Mouse (Mus musculus) stomach, embryonic 15.5 days (tissue): ENCODE results near the gene Mid1. TPM values are rescaled to one million over a fixed set of nuclear protein-coding genes. Genes with fewer than 3 reads are reported as not detected.

ENCODE experiments used
- ATAC-seq: fragments of 200-750 bp; cut with Nextera tagmentation; 2 replicates; pipeline ENCODE4 v1.8.0; 2017; ENCODE audit warnings: low read depth, moderate number of reproducible peaks, moderate TSS enrichment; ENCODE audit not compliant: insufficient read depth, low FRiP score
- H3K27ac ChIP-seq: fragments of 300-500 bp; sonication (generic); 2 replicates; pipeline ENCODE4 v1.5.1; 2015; ENCODE audit warnings: mild to moderate bottlenecking, inconsistent platforms
- H3K27me3 ChIP-seq: fragments of 300-500 bp; sonication (generic); replicated peaks from 2 replicates; pipeline ENCODE4 v1.6.1; 2015; ENCODE audit warnings: inconsistent platforms
- H3K36me3 ChIP-seq: fragments of 300-500 bp; sonication (generic); 2 replicates; pipeline ENCODE4 v1.6.1; 2015; ENCODE audit warnings: inconsistent platforms
- H3K4me1 ChIP-seq: fragments of 300-500 bp; sonication (generic); 2 replicates; pipeline ENCODE4 v1.6.1; 2015; ENCODE audit warnings: inconsistent platforms
- H3K4me2 ChIP-seq: fragments of 300-500 bp; sonication (generic); 2 replicates; pipeline ENCODE4 v1.6.1; 2015; ENCODE audit warnings: mild to moderate bottlenecking, inconsistent platforms
- H3K4me3 ChIP-seq: fragments of 300-500 bp; sonication (generic); replicated peaks from 2 replicates; pipeline ENCODE4 v1.5.1; 2015; ENCODE audit warnings: inconsistent platforms
- H3K9ac ChIP-seq: fragments of 300-500 bp; sonication (generic); 2 replicates; pipeline ENCODE4 v1.6.1; 2015; ENCODE audit warnings: inconsistent platforms
- H3K9me3 ChIP-seq: fragments of 300-500 bp; sonication (generic); 2 replicates; pipeline ENCODE4 v1.6.1; 2016; ENCODE audit warnings: inconsistent platforms
- WGBS: fragments of 180-500 bp; shearing (Covaris S2); methylation state at CpG from one replicate; pipeline ENCODE4 v1.1.7; 2015; 5-methylcytosine and 5-hydroxymethylcytosine counted together
- polyA plus RNA-seq: library from polyadenylated mRNA; unstranded; fragments of >200 nt; fragmentation: Nextera tagmentation; extraction: Ambion mirVana; gene quantifications from 2 replicates; pipeline ENCODE4 v1.2.1, GENCODE M21; 2015

Gene Mid1
- polyA plus RNA-seq, 1 experiment from 2014 or later: 6.6 TPM

- no peak overlapping the region for H3K4me2 ChIP-seq
- no peak overlapping the region for H3K4me3 ChIP-seq
- H3K9me3 ChIP-seq: no peaks in the 10 kb centered on the region
- no peaks in the 10 kb centered on the region for H3K36me3 ChIP-seq
- H3K4me1 ChIP-seq: no peaks in the 10 kb centered on the region
- 0 out of 2 replicates have a peak, but pooled peaks cover 2% of the 10 kb centered on the region for H3K27me3 ChIP-seq
- ATAC-seq: no peak
- 58% methylated on average over 10 of the region's 10 CpGs for whole genome bisulfite sequencing
- H3K9ac ChIP-seq: no peak overlapping the region
- H3K27ac ChIP-seq: no peak overlapping the region
Measured at GRCm38 (mm10) chrX:169826947-169827346, 141.9 kb downstream of the Mid1 start.

GRCm38 (mm10) chrX:169827720-169828119 lies 142.7 kb downstream of the Mid1 start:
- 39% methylated on average over 7 of the region's 7 CpGs for WGBS

GRCm38 (mm10) chrX:169828136-169828535 lies 143.1 kb downstream of the Mid1 start:
- WGBS: 50% methylated on average over 5 of the region's 5 CpGs
- Histone ChIP-seq H3K4me1 (no peaks in the 10 kb centered on the region), H3K36me3 (no peaks in the 10 kb centered on the region), H3K9ac (no peak overlapping the region), H3K4me2 (no peak overlapping the region), H3K4me3 (no peak overlapping the region), H3K27ac (no peak overlapping the region), H3K9me3 (no peaks in the 10 kb centered on the region), H3K27me3 (0 out of 2 replicates have a peak, but pooled peaks cover 2% of the 10 kb centered on the region)
- ATAC-seq: no peak

More at GRCm38 (mm10) chrX:169827720-169828119, 142.7 kb downstream of the Mid1 start:
- no peak overlapping the region for H3K27ac ChIP-seq
- H3K27me3 ChIP-seq: 0 out of 2 replicates have a peak, but pooled peaks cover 2% of the 10 kb centered on the region
- ATAC-seq: no peak
- no peak overlapping the region for H3K4me2 ChIP-seq
- H3K36me3 ChIP-seq: no peaks in the 10 kb centered on the region
- no peak overlapping the region for H3K4me3 ChIP-seq
- H3K9me3 ChIP-seq: no peaks in the 10 kb centered on the region
- no peaks in the 10 kb centered on the region for H3K4me1 ChIP-seq
- no peak overlapping the region for H3K9ac ChIP-seq

GRCm38 (mm10) chrX:169830052-169830451 lies 145.1 kb downstream of the Mid1 start:
- ATAC-seq: no peak
- Histone ChIP-seq H3K4me3 (no peak overlapping the region), H3K4me1 (no peaks in the 10 kb centered on the region), H3K27me3 (0 out of 2 replicates have a peak, but pooled peaks cover 2% of the 10 kb centered on the region), H3K36me3 (no peaks in the 10 kb centered on the region), H3K4me2 (no peak overlapping the region), H3K9me3 (no peaks in the 10 kb centered on the region), H3K27ac (no peak overlapping the region), H3K9ac (no peak overlapping the region)
- 49% methylated on average over 4 of the region's 4 CpGs for WGBS

GRCm38 (mm10) chrX:169837947-169838649 lies 153.1 kb downstream of the Mid1 start:
- no peak for ATAC-seq
- no peaks in the 10 kb centered on the region for H3K27me3 ChIP-seq
- no peak overlapping the region for H3K4me2 ChIP-seq
- no peak overlapping the region for H3K9ac ChIP-seq
- no peaks in the 10 kb centered on the region for H3K36me3 ChIP-seq
- WGBS: 72% methylated on average over 5 of the region's 5 CpGs
- H3K27ac ChIP-seq: no peak overlapping the region
- H3K9me3 ChIP-seq: no peaks in the 10 kb centered on the region
- H3K4me3 ChIP-seq: no peak overlapping the region
- no peaks in the 10 kb centered on the region for H3K4me1 ChIP-seq

GRCm38 (mm10) chrX:169838650-169838971 lies 153.6 kb downstream of the Mid1 start:
- no peaks in the 10 kb centered on the region for H3K36me3 ChIP-seq
- WGBS: 88% methylated on average over 2 of the region's 2 CpGs

GRCm38 (mm10) chrX:169843267-169843666 lies 158.3 kb downstream of the Mid1 start:
- H3K4me1 ChIP-seq: no peaks in the 10 kb centered on the region
- no peaks in the 10 kb centered on the region for H3K9me3 ChIP-seq
- no peak overlapping the region for H3K27ac ChIP-seq
- H3K27me3 ChIP-seq: no peaks in the 10 kb centered on the region
- no peak overlapping the region for H3K4me3 ChIP-seq
- no peak for ATAC-seq
- 73% methylated on average over 1 of the region's 1 CpGs for WGBS
- H3K4me2 ChIP-seq: no peak overlapping the region
- H3K36me3 ChIP-seq: no peaks in the 10 kb centered on the region
- H3K9ac ChIP-seq: no peak overlapping the region

More at GRCm38 (mm10) chrX:169838650-169838971, 153.6 kb downstream of the Mid1 start:
- H3K27me3 ChIP-seq: no peaks in the 10 kb centered on the region
- H3K4me1 ChIP-seq: no peaks in the 10 kb centered on the region
- no peak overlapping the region for H3K9ac ChIP-seq
- no peak overlapping the region for H3K4me3 ChIP-seq
- no peaks in the 10 kb centered on the region for H3K9me3 ChIP-seq
- ATAC-seq: no peak
- H3K4me2 ChIP-seq: no peak overlapping the region
- H3K27ac ChIP-seq: no peak overlapping the region

- H3K4me2 ChIP-seq: no peak overlapping the region
- WGBS: 56% methylated on average over 5 of the region's 5 CpGs
Measured at GRCm38 (mm10) chrX:169844150-169844772, 159.3 kb downstream of the Mid1 start.

GRCm38 (mm10) chrX:169846187-169846586 lies 161.2 kb downstream of the Mid1 start:
- Histone ChIP-seq H3K4me3 (no peak overlapping the region), H3K4me2 (no peak overlapping the region), H3K27me3 (no peaks in the 10 kb centered on the region), H3K9ac (no peak overlapping the region), H3K4me1 (no peaks in the 10 kb centered on the region), H3K36me3 (no peaks in the 10 kb centered on the region), H3K27ac (no peak overlapping the region), H3K9me3 (no peaks in the 10 kb centered on the region)
- ATAC-seq: no peak
- 61% methylated on average over 3 of the region's 3 CpGs for WGBS

More at GRCm38 (mm10) chrX:169844150-169844772, 159.3 kb downstream of the Mid1 start:
- Histone ChIP-seq H3K27ac (no peak overlapping the region), H3K4me3 (no peak overlapping the region), H3K27me3 (no peaks in the 10 kb centered on the region), H3K9me3 (no peaks in the 10 kb centered on the region), H3K4me1 (no peaks in the 10 kb centered on the region), H3K9ac (no peak overlapping the region), H3K36me3 (no peaks in the 10 kb centered on the region)
- ATAC-seq: no peak

GRCm38 (mm10) chrX:169861194-169861720 lies 176.3 kb downstream of the Mid1 start:
- ATAC-seq: no peak
- Histone ChIP-seq H3K4me1 (no peaks in the 10 kb centered on the region), H3K27ac (no peak overlapping the region), H3K4me3 (no peak overlapping the region), H3K4me2 (no peak overlapping the region), H3K36me3 (no peaks in the 10 kb centered on the region), H3K27me3 (peaks cover 3% of the 10 kb centered on the region; the same call in 1 of the 2 replicates), H3K9me3 (no peaks in the 10 kb centered on the region), H3K9ac (no peak overlapping the region)
- WGBS: 41% methylated on average over 2 of the region's 2 CpGs

- Histone ChIP-seq H3K36me3 (no peaks in the 10 kb centered on the region), H3K27ac (no peak overlapping the region; the same call in 1 of the 2 replicates), H3K27me3 (peaks cover 3% of the 10 kb centered on the region; the same call in 1 of the 2 replicates), H3K4me2 (no peak overlapping the region), H3K9ac (no peak overlapping the region), H3K4me3 (no peak overlapping the region), H3K9me3 (no peaks in the 10 kb centered on the region), H3K4me1 (no peaks in the 10 kb centered on the region)
- ATAC-seq: no peak
Measured at GRCm38 (mm10) chrX:169862440-169862839, 177.4 kb downstream of the Mid1 start.

GRCm38 (mm10) chrX:169862848-169863247 lies 177.8 kb downstream of the Mid1 start:
- ATAC-seq: 0 out of 2 replicates have a peak, but pooled peaks have one; percentile 35
- Histone ChIP-seq H3K4me3 (no peak overlapping the region), H3K9ac (no peak overlapping the region), H3K9me3 (no peaks in the 10 kb centered on the region), H3K4me1 (no peaks in the 10 kb centered on the region), H3K27ac (no peak overlapping the region; the same call in 1 of the 2 replicates), H3K36me3 (no peaks in the 10 kb centered on the region), H3K27me3 (no peaks in the 10 kb centered on the region), H3K4me2 (no peak overlapping the region)
- 46% methylated on average over 1 of the region's 1 CpGs for WGBS
